Mouse (Mus musculus): Measurements from ENCODE around the gene Kng2. TPM values are rescaled to one million over a fixed set of nuclear protein-coding genes. Genes with fewer than 3 reads are reported as not detected.
"Not testable (repeated sequence)": the region's sequence is repeated elsewhere in the genome, so short reads cannot be mapped to it uniquely, and the experiment has no call there.

Gene Kng2
- total and polyA plus RNA-seq, 3 experiments = not detected

GRCm38 (mm10) chr16:22947371-22947770, 81.9 kb downstream of the Kng2 start:
- Histone ChIP-seq H3K27me3 (ENCODE audit: insufficient read depth, low read length) (no peaks in the 10 kb centered on the region), H3K4me3 (ENCODE audit: low read depth, low read length) (no peak overlapping the region), H3K36me3 (replicated peaks) (no peaks in the 10 kb centered on the region), H3K4me1 (ENCODE audit: insufficient read depth, low read depth, low read length) (no peaks in the 10 kb centered on the region), H3K9me3 (replicated peaks) (no peaks in the 10 kb centered on the region)
- DNase-seq (ENCODE audit: low spot score) = no peak
- TF ChIP-seq CTCF (IDR thresholded peaks at IDR 0.05; ENCODE audit: low read depth, low read length) = no peak
- TF ChIP-seq GATA2 (IDR thresholded peaks at IDR 0.05; ENCODE audit: borderline replicate concordance, low read depth, low read length) = no peak
- TF ChIP-seq POLR2AphosphoS5 (IDR thresholded peaks at IDR 0.05; ENCODE audit: insufficient replicate concordance, low read depth, low read length) = no peak
- no peak for TF ChIP-seq GATA1 (IDR thresholded peaks at IDR 0.05; ENCODE audit: borderline replicate concordance, low read length)
- TF ChIP-seq TAL1 (conservative IDR thresholded peaks at IDR 0.05; ENCODE audit: low read depth, low read length) = no peak
- ATAC-seq (ENCODE audit: extremely low read depth, insufficient number of reproducible peaks, low FRiP score, poor library complexity, severe bottlenecking) = no peak

GRCm38 (mm10) chr16:22941825-22942476, 87.3 kb downstream of the Kng2 start:
- not testable (repeated sequence) for ATAC-seq (ENCODE audit: extremely low read depth, insufficient number of reproducible peaks, low FRiP score, poor library complexity, severe bottlenecking)

DNA sequence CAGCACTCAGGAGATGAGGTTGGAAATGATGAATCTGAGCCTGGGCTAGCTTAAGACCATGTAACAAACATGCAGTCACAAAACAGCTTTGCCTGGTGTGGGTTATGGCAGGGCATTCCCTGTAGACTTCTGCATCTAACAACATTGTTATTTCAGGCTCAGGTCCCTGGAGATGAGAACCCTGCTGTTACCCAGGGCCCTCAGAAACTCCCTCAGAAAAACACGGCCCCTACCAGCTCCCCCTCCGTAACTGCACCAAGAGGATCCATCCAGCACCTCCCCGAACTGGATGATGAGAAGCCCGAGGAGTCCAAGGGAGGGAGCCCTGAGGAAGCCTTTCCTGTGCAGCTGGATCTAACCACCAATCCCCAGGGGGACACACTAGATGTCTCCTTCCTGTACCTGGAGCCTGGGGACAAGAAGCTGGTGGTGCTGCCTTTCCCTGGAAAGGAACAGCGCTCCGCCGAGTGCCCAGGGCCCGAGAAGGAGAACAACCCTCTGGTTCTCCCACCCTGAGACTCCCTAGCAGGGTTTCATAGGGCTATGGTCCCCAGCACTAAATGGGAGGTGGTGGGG, 90.1 kb downstream of the Kng2 start:
- no peaks in the 10 kb centered on the region for H3K4me1 ChIP-seq (ENCODE audit: insufficient read depth, low read depth, low read length)
- DNase-seq (ENCODE audit: low spot score) (no peak), ATAC-seq (ENCODE audit: extremely low read depth, insufficient number of reproducible peaks, low FRiP score, poor library complexity, severe bottlenecking) (no peak)
- no peak overlapping the region for H3K4me3 ChIP-seq (ENCODE audit: low read depth, low read length)
- no peaks in the 10 kb centered on the region for H3K36me3 ChIP-seq (replicated peaks)
- no peaks in the 10 kb centered on the region for H3K9me3 ChIP-seq (replicated peaks)
- H3K27me3 ChIP-seq (ENCODE audit: insufficient read depth, low read length) = peaks cover 4% of the 10 kb centered on the region; the same call in 1 of the 2 replicates
- TF ChIP-seq POLR2AphosphoS5 (IDR thresholded peaks at IDR 0.05; ENCODE audit: insufficient replicate concordance, low read depth, low read length) = no peak
- TF ChIP-seq GATA2 (IDR thresholded peaks at IDR 0.05; ENCODE audit: borderline replicate concordance, low read depth, low read length) = no peak
- no peak for TF ChIP-seq TAL1 (conservative IDR thresholded peaks at IDR 0.05; ENCODE audit: low read depth, low read length)
- TF ChIP-seq GATA1 (IDR thresholded peaks at IDR 0.05; ENCODE audit: borderline replicate concordance, low read length) = no peak
- TF ChIP-seq CTCF (IDR thresholded peaks at IDR 0.05; ENCODE audit: low read depth, low read length) = no peak

More at GRCm38 (mm10) chr16:22941825-22942476, 87.3 kb downstream of the Kng2 start:
- DNase-seq (ENCODE audit: low spot score); H3K36me3 ChIP-seq (replicated peaks); H3K9me3 ChIP-seq (replicated peaks); H3K4me3 ChIP-seq (ENCODE audit: low read depth, low read length); H3K27me3 ChIP-seq (ENCODE audit: insufficient read depth, low read length); H3K4me1 ChIP-seq (ENCODE audit: insufficient read depth, low read depth, low read length): not testable (repeated sequence)

DNA sequence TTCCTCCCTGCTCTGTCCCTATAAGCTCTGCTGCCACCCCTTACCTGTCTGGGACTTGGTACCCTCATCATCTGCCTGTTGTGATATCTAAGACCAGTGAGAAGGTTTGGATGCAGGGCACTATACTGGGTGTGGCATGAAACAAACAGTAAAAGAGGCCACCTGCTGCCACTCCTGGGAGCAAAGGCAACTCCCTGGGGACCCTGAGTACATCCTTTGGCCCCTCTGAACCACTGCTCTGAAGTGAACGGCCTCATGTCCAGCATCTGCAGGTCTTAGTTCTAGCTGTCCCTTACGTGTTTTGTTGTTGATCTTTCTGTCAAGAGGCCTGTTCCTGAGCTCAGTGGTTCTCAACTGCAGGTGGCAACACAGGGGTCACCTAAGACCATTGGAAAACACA, 90.7 kb downstream of the Kng2 start:
- Histone ChIP-seq H3K9me3 (replicated peaks) (no peaks in the 10 kb centered on the region), H3K27me3 (ENCODE audit: insufficient read depth, low read length) (peaks cover 4% of the 10 kb centered on the region; the same call in 1 of the 2 replicates), H3K4me1 (ENCODE audit: insufficient read depth, low read depth, low read length) (no peaks in the 10 kb centered on the region), H3K36me3 (replicated peaks) (no peaks in the 10 kb centered on the region), H3K4me3 (ENCODE audit: low read depth, low read length) (no peak overlapping the region)
- ATAC-seq (ENCODE audit: extremely low read depth, insufficient number of reproducible peaks, low FRiP score, poor library complexity, severe bottlenecking) (no peak), DNase-seq (ENCODE audit: low spot score) (no peak)
- no peak for TF ChIP-seq CTCF (IDR thresholded peaks at IDR 0.05; ENCODE audit: low read depth, low read length)
- TF ChIP-seq POLR2AphosphoS5 (IDR thresholded peaks at IDR 0.05; ENCODE audit: insufficient replicate concordance, low read depth, low read length) = no peak
- no peak for TF ChIP-seq GATA2 (IDR thresholded peaks at IDR 0.05; ENCODE audit: borderline replicate concordance, low read depth, low read length)
- no peak for TF ChIP-seq TAL1 (conservative IDR thresholded peaks at IDR 0.05; ENCODE audit: low read depth, low read length)
- TF ChIP-seq GATA1 (IDR thresholded peaks at IDR 0.05; ENCODE audit: borderline replicate concordance, low read length) = no peak

DNA sequence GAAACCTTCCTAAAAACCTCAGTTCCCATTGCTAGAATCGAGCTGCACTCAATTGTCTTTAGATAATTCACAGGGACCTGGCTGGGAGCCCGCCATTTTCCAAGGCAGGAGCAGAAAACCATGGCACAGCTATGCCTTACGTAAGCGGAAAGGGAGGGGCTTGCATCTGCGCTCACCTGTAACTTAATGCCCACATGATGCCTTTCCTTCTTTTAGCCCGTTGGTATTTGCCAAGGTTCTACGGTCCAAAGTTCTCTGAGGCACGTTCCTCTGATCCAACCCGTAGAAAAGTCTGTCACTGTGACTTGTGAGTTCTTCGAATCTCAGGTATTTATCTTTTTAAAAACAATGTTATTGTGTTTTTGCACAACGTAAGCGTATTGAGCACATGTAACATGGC, 91.7 kb downstream of the Kng2 start:
- no peaks in the 10 kb centered on the region for H3K9me3 ChIP-seq (replicated peaks)
- no peak for ATAC-seq (ENCODE audit: extremely low read depth, insufficient number of reproducible peaks, low FRiP score, poor library complexity, severe bottlenecking)
- no peak overlapping the region for H3K4me3 ChIP-seq (ENCODE audit: low read depth, low read length)
- TF ChIP-seq POLR2AphosphoS5 (IDR thresholded peaks at IDR 0.05; ENCODE audit: insufficient replicate concordance, low read depth, low read length) = no peak
- TF ChIP-seq TAL1 (conservative IDR thresholded peaks at IDR 0.05; ENCODE audit: low read depth, low read length) = no peak
- no peak for TF ChIP-seq CTCF (IDR thresholded peaks at IDR 0.05; ENCODE audit: low read depth, low read length)
- TF ChIP-seq GATA2 (IDR thresholded peaks at IDR 0.05; ENCODE audit: borderline replicate concordance, low read depth, low read length) = no peak
- no peak for TF ChIP-seq GATA1 (IDR thresholded peaks at IDR 0.05; ENCODE audit: borderline replicate concordance, low read length)
- DNase-seq (ENCODE audit: low spot score) = no peak
- no peaks in the 10 kb centered on the region for H3K36me3 ChIP-seq (replicated peaks)
- no peaks in the 10 kb centered on the region for H3K4me1 ChIP-seq (ENCODE audit: insufficient read depth, low read depth, low read length)
- H3K27me3 ChIP-seq (ENCODE audit: insufficient read depth, low read length) = peaks cover 4% of the 10 kb centered on the region; the same call in 1 of the 2 replicates

Other genes with a start within 250 kb of the Kng2 start
- gene Crygs, start 217.9 kb downstream of the Kng2 start, total RNA-seq (2014; fragmentation: Nextera tagmentation) = not detected in 2 replicates
- 0.16 and 0.17 TPM in 2 replicates for gene Crygs, start 217.9 kb downstream of the Kng2 start, total RNA-seq (2017)
- not detected in 2 replicates for gene Crygs, start 217.9 kb downstream of the Kng2 start, polyA plus RNA-seq (2012)
- gene Tbccd1, start 171.8 kb downstream of the Kng2 start, total RNA-seq (2014; fragmentation: Nextera tagmentation) = 31.6 and 38.8 TPM in 2 replicates
- gene Tbccd1, start 171.8 kb downstream of the Kng2 start, total RNA-seq (2017) = 43.9 and 46.1 TPM in 2 replicates
- gene Tbccd1, start 171.8 kb downstream of the Kng2 start, polyA plus RNA-seq (2012) = 1.8 and 2.4 TPM in 2 replicates
- 42.4 and 44.4 TPM in 2 replicates for gene Dnajb11, start 171.6 kb downstream of the Kng2 start, total RNA-seq (2014; fragmentation: Nextera tagmentation)
- 103 and 121 TPM in 2 replicates for gene Dnajb11, start 171.6 kb downstream of the Kng2 start, total RNA-seq (2017)
- gene Dnajb11, start 171.6 kb downstream of the Kng2 start, polyA plus RNA-seq (2012) = 24.4 and 25.1 TPM in 2 replicates
- 2.7 and 4.4 TPM in 2 replicates for gene Ahsg, start 138.2 kb downstream of the Kng2 start, total RNA-seq (2014; fragmentation: Nextera tagmentation)
- gene Ahsg, start 138.2 kb downstream of the Kng2 start, total RNA-seq (2017) = 0.38 and 0.52 TPM in 2 replicates
- gene Ahsg, start 138.2 kb downstream of the Kng2 start, polyA plus RNA-seq (2012) = 0.11 and 0.15 TPM in 2 replicates
- gene Fetub, start 111.1 kb downstream of the Kng2 start, total RNA-seq (2014; fragmentation: Nextera tagmentation) = 4.6 and 5.1 TPM in 2 replicates
- gene Fetub, start 111.1 kb downstream of the Kng2 start, total RNA-seq (2017) = 1.7 and 2.1 TPM in 2 replicates
- gene Fetub, start 111.1 kb downstream of the Kng2 start, polyA plus RNA-seq (2012) = 0.66 and 0.92 TPM in 2 replicates
- gene Hrg, start 78.4 kb downstream of the Kng2 start, total RNA-seq (2014; fragmentation: Nextera tagmentation) = not detected in 2 replicates
- not detected in 2 replicates for gene Hrg, start 78.4 kb downstream of the Kng2 start, total RNA-seq (2017)
- not detected in 2 replicates for gene Hrg, start 78.4 kb downstream of the Kng2 start, polyA plus RNA-seq (2012)
- gene Kng1, start 28.4 kb upstream of the Kng2 start, total RNA-seq (2014; fragmentation: Nextera tagmentation) = not detected in 2 replicates
- gene Kng1, start 28.4 kb upstream of the Kng2 start, total RNA-seq (2017) = 0.12 TPM in 1 of 2 replicates, not detected in the other
- gene Kng1, start 28.4 kb upstream of the Kng2 start, polyA plus RNA-seq (2012) = not detected in 2 replicates
- gene Eif4a2, start 78.0 kb upstream of the Kng2 start, total RNA-seq (2014; fragmentation: Nextera tagmentation) = 776 and 797 TPM in 2 replicates
- gene Eif4a2, start 78.0 kb upstream of the Kng2 start, total RNA-seq (2017) = 849 and 913 TPM in 2 replicates
- gene Eif4a2, start 78.0 kb upstream of the Kng2 start, polyA plus RNA-seq (2012) = 8.4 and 10.5 TPM in 2 replicates
- gene Rfc4, start 98.3 kb upstream of the Kng2 start, total RNA-seq (2014; fragmentation: Nextera tagmentation) = 181 and 229 TPM in 2 replicates
- 87.3 and 90.1 TPM in 2 replicates for gene Rfc4, start 98.3 kb upstream of the Kng2 start, total RNA-seq (2017)
- gene Rfc4, start 98.3 kb upstream of the Kng2 start, polyA plus RNA-seq (2012) = 29.7 and 49.2 TPM in 2 replicates
- gene Adipoq, start 117.1 kb upstream of the Kng2 start, total RNA-seq (2014; fragmentation: Nextera tagmentation) = not detected in 2 replicates
- gene Adipoq, start 117.1 kb upstream of the Kng2 start, total RNA-seq (2017) = 0.16 TPM in 1 of 2 replicates, not detected in the other
- not detected in 2 replicates for gene Adipoq, start 117.1 kb upstream of the Kng2 start, polyA plus RNA-seq (2012)
- 3.0 and 4.1 TPM in 2 replicates for gene St6gal1, start 195.3 kb upstream of the Kng2 start, total RNA-seq (2014; fragmentation: Nextera tagmentation)
- 4.0 and 6.8 TPM in 2 replicates for gene St6gal1, start 195.3 kb upstream of the Kng2 start, total RNA-seq (2017)
- 0.12 and 0.24 TPM in 2 replicates for gene St6gal1, start 195.3 kb upstream of the Kng2 start, polyA plus RNA-seq (2012)

Measured in G1E (cell line).